Mouse (Mus musculus): ENCODE data around the gene Tmem150b. TPM values are rescaled to one million over a fixed set of nuclear protein-coding genes. Genes with fewer than 3 reads are reported as not detected.

The Tmem150b gene
- polyA plus RNA-seq, 1 experiment from 2014 or later = 20.7 TPM

DNA sequence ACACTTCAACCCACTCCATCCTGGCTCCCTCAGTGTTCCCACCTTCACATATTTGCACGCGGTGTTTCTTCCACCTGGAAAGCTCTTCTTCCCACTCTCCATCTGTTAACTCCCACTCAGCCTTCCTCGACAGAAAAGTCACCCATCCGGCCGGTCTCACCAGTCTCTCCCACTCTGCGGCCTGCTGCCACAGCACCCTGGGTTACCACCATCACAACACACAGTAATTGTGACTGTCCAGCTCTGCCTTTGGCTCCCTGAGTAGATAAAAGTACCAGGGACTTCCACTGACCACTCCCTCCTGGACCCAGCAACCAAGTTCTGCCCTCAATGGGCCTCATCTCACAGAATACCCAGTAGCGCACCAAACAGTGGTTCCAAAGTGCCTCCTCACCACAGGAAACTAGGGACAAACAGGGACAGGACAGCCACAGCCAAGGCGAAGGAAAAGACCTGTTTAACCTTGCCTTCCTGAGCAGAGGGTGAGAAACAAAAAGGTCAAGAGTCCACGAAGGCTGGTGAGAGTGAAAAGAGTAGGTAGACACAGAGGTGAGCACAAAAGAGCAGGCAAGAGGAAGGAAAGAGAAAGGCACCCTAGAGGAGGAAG is 67.4 kb downstream of the Tmem150b start:
- no peak for ATAC-seq
- Histone ChIP-seq H3K9me3 (ENCODE audit: control insufficient read depth) (no peaks in the 10 kb centered on the region), H3K4me2 (replicated peaks; ENCODE audit: low read depth) (peak overlapping the region; percentile 86), H3K36me3 (ENCODE audit: control insufficient read depth, insufficient read depth) (no peaks in the 10 kb centered on the region; the same call in 1 of the 2 replicates), H3K27me3 (replicated peaks; ENCODE audit: control insufficient read depth, insufficient read depth, low read length) (no peaks in the 10 kb centered on the region), H3K4me3 (ENCODE audit: low read depth, low read length) (peak overlapping the region; percentile 93), H3K9ac (ENCODE audit: low read depth, low read length) (peak overlapping the region; percentile 95), H3K27ac (ENCODE audit: low read depth, low read length) (peak overlapping the region; percentile 93), H3K4me1 (replicated peaks; ENCODE audit: control insufficient read depth, insufficient read depth, low read length) (0 out of 2 replicates have a peak, but pooled peaks cover 6% of the 10 kb centered on the region)
- WGBS = 16% methylated on average over 9 of the region's 9 CpGs
- no peak for TF ChIP-seq CTCF (IDR thresholded peaks at IDR 0.05; ENCODE audit: low read depth)

Other genes starting within 250 kb of the Tmem150b start
- gene Ppp1r12c, start 223.6 kb downstream of the Tmem150b start, polyA plus RNA-seq (2015; fragmentation: Nextera tagmentation; extraction: Ambion mirVana) = 33.6 and 33.9 TPM in 2 replicates
- 20.1 and 24.3 TPM in 2 replicates for gene Tnnt1, start 208.9 kb downstream of the Tmem150b start, polyA plus RNA-seq (2015; fragmentation: Nextera tagmentation; extraction: Ambion mirVana)
- gene Tnni3, start 201.0 kb downstream of the Tmem150b start, polyA plus RNA-seq (2015; fragmentation: Nextera tagmentation; extraction: Ambion mirVana) = 1.1 TPM in 2 replicates
- gene Dnaaf3, start 192.8 kb downstream of the Tmem150b start, polyA plus RNA-seq (2015; fragmentation: Nextera tagmentation; extraction: Ambion mirVana) = 0.33 and 0.54 TPM in 2 replicates
- 5.3 and 5.7 TPM in 2 replicates for gene Syt5, start 177.7 kb downstream of the Tmem150b start, polyA plus RNA-seq (2015; fragmentation: Nextera tagmentation; extraction: Ambion mirVana)
- 16.7 and 17.1 TPM in 2 replicates for gene Ptprh, start 121.2 kb downstream of the Tmem150b start, polyA plus RNA-seq (2015; fragmentation: Nextera tagmentation; extraction: Ambion mirVana)
- gene Tmem86b, start 93.8 kb downstream of the Tmem150b start, polyA plus RNA-seq (2015; fragmentation: Nextera tagmentation; extraction: Ambion mirVana) = 25.1 and 31.4 TPM in 2 replicates
- 4.7 and 5.8 TPM in 2 replicates for gene Ppp6r1, start 66.2 kb downstream of the Tmem150b start, polyA plus RNA-seq (2015; fragmentation: Nextera tagmentation; extraction: Ambion mirVana)
- gene Hspbp1, start 40.2 kb downstream of the Tmem150b start, polyA plus RNA-seq (2015; fragmentation: Nextera tagmentation; extraction: Ambion mirVana) = 43.3 and 45.6 TPM in 2 replicates
- gene Brsk1, start 34.6 kb downstream of the Tmem150b start, polyA plus RNA-seq (2015; fragmentation: Nextera tagmentation; extraction: Ambion mirVana) = 0.89 and 0.98 TPM in 2 replicates
- gene Kmt5c, start 14.9 kb upstream of the Tmem150b start, polyA plus RNA-seq (2015; fragmentation: Nextera tagmentation; extraction: Ambion mirVana) = 35.8 and 40.2 TPM in 2 replicates
- 48.5 and 48.8 TPM in 2 replicates for gene Cox6b2, start 27.8 kb upstream of the Tmem150b start, polyA plus RNA-seq (2015; fragmentation: Nextera tagmentation; extraction: Ambion mirVana)
- gene Fam71e2, start 46.1 kb upstream of the Tmem150b start, polyA plus RNA-seq (2015; fragmentation: Nextera tagmentation; extraction: Ambion mirVana) = not detected in 2 replicates
- gene Il11, start 57.6 kb upstream of the Tmem150b start, polyA plus RNA-seq (2015; fragmentation: Nextera tagmentation; extraction: Ambion mirVana) = 0.12 and 0.30 TPM in 2 replicates
- gene Tmem190, start 57.7 kb upstream of the Tmem150b start, polyA plus RNA-seq (2015; fragmentation: Nextera tagmentation; extraction: Ambion mirVana) = 0.59 TPM in 1 of 2 replicates, not detected in the other
- gene Tmem238, start 64.4 kb upstream of the Tmem150b start, polyA plus RNA-seq (2015; fragmentation: Nextera tagmentation; extraction: Ambion mirVana) = 74.3 and 75.5 TPM in 2 replicates
- gene Rpl28, start 67.6 kb upstream of the Tmem150b start, polyA plus RNA-seq (2015; fragmentation: Nextera tagmentation; extraction: Ambion mirVana) = 419 and 467 TPM in 2 replicates
- gene Ube2s, start 87.3 kb upstream of the Tmem150b start, polyA plus RNA-seq (2015; fragmentation: Nextera tagmentation; extraction: Ambion mirVana) = 116 and 126 TPM in 2 replicates
- gene Shisa7, start 119.4 kb upstream of the Tmem150b start, polyA plus RNA-seq (2015; fragmentation: Nextera tagmentation; extraction: Ambion mirVana) = 0.07 and 0.09 TPM in 2 replicates
- gene Isoc2b, start 145.0 kb upstream of the Tmem150b start, polyA plus RNA-seq (2015; fragmentation: Nextera tagmentation; extraction: Ambion mirVana) = 12.5 and 15.5 TPM in 2 replicates
- gene Isoc2a, start 151.9 kb upstream of the Tmem150b start, polyA plus RNA-seq (2015; fragmentation: Nextera tagmentation; extraction: Ambion mirVana) = 1.3 and 1.6 TPM in 2 replicates
- not detected in 2 replicates for gene Gm36210, start 181.3 kb upstream of the Tmem150b start, polyA plus RNA-seq (2015; fragmentation: Nextera tagmentation; extraction: Ambion mirVana)
- 2.9 TPM in 2 replicates for gene Zfp628, start 190.0 kb upstream of the Tmem150b start, polyA plus RNA-seq (2015; fragmentation: Nextera tagmentation; extraction: Ambion mirVana)
- 1.5 and 1.9 TPM in 2 replicates for gene Nat14, start 196.8 kb upstream of the Tmem150b start, polyA plus RNA-seq (2015; fragmentation: Nextera tagmentation; extraction: Ambion mirVana)
- gene Ssc5d, start 200.5 kb upstream of the Tmem150b start, polyA plus RNA-seq (2015; fragmentation: Nextera tagmentation; extraction: Ambion mirVana) = 2.3 and 2.6 TPM in 2 replicates
- gene Sbk2, start 239.2 kb upstream of the Tmem150b start, polyA plus RNA-seq (2015; fragmentation: Nextera tagmentation; extraction: Ambion mirVana) = 0.47 and 0.76 TPM in 2 replicates
- gene Sbk3, start 245.9 kb upstream of the Tmem150b start, polyA plus RNA-seq (2015; fragmentation: Nextera tagmentation; extraction: Ambion mirVana) = not detected in 2 replicates

All from intestine, postnatal 0 days (tissue).